ENCODE assay signal across 8 mouse cellular contexts in genomic region chr6:85452411-85452665, GRCm38 (mm10). TPM values are rescaled to one million over a fixed set of nuclear protein-coding genes. Genes with fewer than 3 reads are reported as not detected.
DNase-seq lines count a peak whose midpoint lies in the region; ATAC-seq and TF ChIP-seq lines count a peak whose summit lies in the region.

No protein-coding gene starts in this region.

- no peak for ATAC-seq in hindbrain, embryonic 14.5 days (ENCODE audit: low FRiP score)
- no peak for ATAC-seq in midbrain, embryonic 14.5 days (ENCODE audit: low FRiP score, low TSS enrichment)
- ATAC-seq in megakaryocyte-erythroid progenitor cell, adult 5-6 weeks (replicated peaks; ENCODE audit: low FRiP score, low TSS enrichment, poor library complexity, severe bottlenecking) = no peak

- no peak for TF ChIP-seq CTCF in kidney, adult 2 months (conservative IDR thresholded peaks at IDR 0.05; ENCODE audit: insufficient read depth, insufficient read length, low read depth, low read length)

- peak overlapping the region; percentile 63 for H3K27ac ChIP-seq in kidney, adult 2 months (ENCODE audit: insufficient read depth, low read depth, low read length)
- H3K27ac ChIP-seq in brown adipose tissue, adult 24 weeks (replicated peaks; ENCODE audit: low read depth, low read length) = peak overlapping the region; percentile 68
- H3K27ac ChIP-seq in hindbrain, embryonic 14.5 days = peak overlapping the region; percentile 92
- peak overlapping the region; percentile 92 for H3K27ac ChIP-seq in midbrain, embryonic 14.5 days (replicated peaks; ENCODE audit: low read depth, low read length)

- WGBS in kidney, adult 2 months = under 1% methylated on average over 15 of the region's 15 CpGs
- under 1% methylated on average over 15 of the region's 15 CpGs for WGBS in hindbrain, embryonic 14.5 days
- under 1% methylated on average over 15 of the region's 15 CpGs for WGBS in midbrain, embryonic 14.5 days

- no peaks in the 10 kb centered on the region for H3K9me3 ChIP-seq in hindbrain, embryonic 14.5 days (ENCODE audit: control insufficient read depth, low read length)
- no peaks in the 10 kb centered on the region for H3K9me3 ChIP-seq in midbrain, embryonic 14.5 days (ENCODE audit: control insufficient read depth, low read length)

- peak overlapping the region; percentile 97 for H3K4me2 ChIP-seq in hindbrain, embryonic 14.5 days (replicated peaks)
- H3K4me2 ChIP-seq in midbrain, embryonic 14.5 days (ENCODE audit: low read length) = peak overlapping the region; percentile 83

- H3K36me3 ChIP-seq in kidney, adult 2 months (ENCODE audit: control insufficient read depth, insufficient read depth, low read length) = no peaks in the 10 kb centered on the region
- H3K36me3 ChIP-seq in hindbrain, embryonic 14.5 days (replicated peaks; ENCODE audit: control insufficient read depth, insufficient read depth) = 0 out of 2 replicates have a peak, but pooled peaks cover 7% of the 10 kb centered on the region
- H3K36me3 ChIP-seq in midbrain, embryonic 14.5 days (ENCODE audit: control insufficient read depth, insufficient read depth, low read length) = no peaks in the 10 kb centered on the region

- no peaks in the 10 kb centered on the region for H3K27me3 ChIP-seq in kidney, adult 2 months (replicated peaks; ENCODE audit: control insufficient read depth, insufficient read depth, low read length)
- H3K27me3 ChIP-seq in hindbrain, embryonic 14.5 days (ENCODE audit: control insufficient read depth, insufficient read depth, low read length) = no peaks in the 10 kb centered on the region
- H3K27me3 ChIP-seq in midbrain, embryonic 14.5 days (ENCODE audit: control insufficient read depth, insufficient read depth, low read length) = no peaks in the 10 kb centered on the region

- H3K4me1 ChIP-seq in kidney, adult 2 months (ENCODE audit: control insufficient read depth, insufficient read depth, low read length) = peaks cover 7% of the 10 kb centered on the region
- peaks cover 5% of the 10 kb centered on the region; the same call in 1 of the 2 replicates for H3K4me1 ChIP-seq in brown adipose tissue, adult 24 weeks (ENCODE audit: control insufficient read depth, insufficient read depth, insufficient read length, low read length)
- peaks cover 37% of the 10 kb centered on the region for H3K4me1 ChIP-seq in hindbrain, embryonic 14.5 days (replicated peaks; ENCODE audit: control insufficient read depth, insufficient read depth, low read length)
- peaks cover 24% of the 10 kb centered on the region for H3K4me1 ChIP-seq in midbrain, embryonic 14.5 days (ENCODE audit: control insufficient read depth, insufficient read depth, low read length)

- TF ChIP-seq POLR2A in kidney, adult 2 months (IDR thresholded peaks at IDR 0.05; ENCODE audit: low read depth, low read length) = no peak

- peak overlapping the region; percentile 89 for H3K9ac ChIP-seq in hindbrain, embryonic 14.5 days
- peak overlapping the region; percentile 80 for H3K9ac ChIP-seq in midbrain, embryonic 14.5 days (replicated peaks; ENCODE audit: low read length)

- DNase-seq in kidney, adult 2 months = no peak
- DNase-seq in kidney, postnatal 14 days = no peak
- DNase-seq in hindbrain, embryonic 14.5 days (ENCODE audit: low spot score) = no peak
- DNase-seq in midbrain, embryonic 14.5 days = no peak
- DNase-seq in Muller cell, postnatal 12 days (ENCODE audit: inconsistent ontology term) = no peak
- no peak for DNase-seq in frontal cortex, adult 2 months (ENCODE audit: extremely low spot score in 1 of 2, low spot score in 1 of 2)

- H3K4me3 ChIP-seq in kidney, adult 2 months (ENCODE audit: insufficient read depth, low read depth, low read length) = peak overlapping the region; percentile 92
- peak overlapping the region; percentile 93 for H3K4me3 ChIP-seq in brown adipose tissue, adult 24 weeks (ENCODE audit: insufficient read depth, low read depth, low read length)
- peak overlapping the region; percentile 70 for H3K4me3 ChIP-seq in hindbrain, embryonic 14.5 days (replicated peaks; ENCODE audit: low read length)
- peak overlapping the region; percentile 56 for H3K4me3 ChIP-seq in midbrain, embryonic 14.5 days (replicated peaks; ENCODE audit: low read depth, low read length)

RNA-seq across cellular contexts. Expression of gene Pradc1, which starts 0.6 kb away (rescaled TPM):
- polyA plus RNA-seq in kidney, adult 2 months (2012; rRNA removed) = 23.1 and 27.7 TPM in 2 replicates
- 15.1 and 16.3 TPM in 2 replicates for polyA plus RNA-seq in brown adipose tissue, adult 24 weeks (2012; ENCODE audit: insufficient read depth, insufficient read length, missing spikeins)
- polyA plus RNA-seq in hindbrain, embryonic 14.5 days (2014; fragmentation: Nextera tagmentation; extraction: Ambion mirVana) = 18.0 and 21.5 TPM in 2 replicates
- polyA plus RNA-seq in midbrain, embryonic 14.5 days (2014; fragmentation: Nextera tagmentation; extraction: Ambion mirVana) = 15.0 and 18.5 TPM in 2 replicates
- 33.3 and 35.7 TPM in 2 replicates for polyA plus RNA-seq in frontal cortex, adult 2 months (2012; rRNA removed)
- 34.0 and 38.3 TPM in 2 replicates for total RNA-seq in megakaryocyte-erythroid progenitor cell, adult 5-6 weeks (2014; fragmentation: Nextera tagmentation)
- total RNA-seq in megakaryocyte-erythroid progenitor cell, adult 5-6 weeks (2017) = 15.3 and 19.4 TPM in 2 replicates

RNA-seq across cellular contexts. Expression of gene Cct7, which starts 1.0 kb away (rescaled TPM):
- 104 and 117 TPM in 2 replicates for polyA plus RNA-seq in kidney, adult 2 months (2012; rRNA removed)
- polyA plus RNA-seq in brown adipose tissue, adult 24 weeks (2012; ENCODE audit: insufficient read depth, insufficient read length, missing spikeins) = 85.6 and 142 TPM in 2 replicates
- polyA plus RNA-seq in hindbrain, embryonic 14.5 days (2014; fragmentation: Nextera tagmentation; extraction: Ambion mirVana) = 566 and 602 TPM in 2 replicates
- polyA plus RNA-seq in midbrain, embryonic 14.5 days (2014; fragmentation: Nextera tagmentation; extraction: Ambion mirVana) = 589 and 591 TPM in 2 replicates
- 163 and 180 TPM in 2 replicates for polyA plus RNA-seq in frontal cortex, adult 2 months (2012; rRNA removed)
- total RNA-seq in megakaryocyte-erythroid progenitor cell, adult 5-6 weeks (2014; fragmentation: Nextera tagmentation) = 322 and 323 TPM in 2 replicates
- 456 and 460 TPM in 2 replicates for total RNA-seq in megakaryocyte-erythroid progenitor cell, adult 5-6 weeks (2017)

RNA-seq across cellular contexts. Expression of gene Smyd5, which starts 20.5 kb away (rescaled TPM):
- 16.4 and 18.8 TPM in 2 replicates for polyA plus RNA-seq in kidney, adult 2 months (2012; rRNA removed)
- polyA plus RNA-seq in brown adipose tissue, adult 24 weeks (2012; ENCODE audit: insufficient read depth, insufficient read length, missing spikeins) = 8.3 and 12.7 TPM in 2 replicates
- 58.8 and 62.9 TPM in 2 replicates for polyA plus RNA-seq in hindbrain, embryonic 14.5 days (2014; fragmentation: Nextera tagmentation; extraction: Ambion mirVana)
- polyA plus RNA-seq in midbrain, embryonic 14.5 days (2014; fragmentation: Nextera tagmentation; extraction: Ambion mirVana) = 54.0 and 55.9 TPM in 2 replicates
- 62.9 and 70.6 TPM in 2 replicates for polyA plus RNA-seq in frontal cortex, adult 2 months (2012; rRNA removed)
- total RNA-seq in megakaryocyte-erythroid progenitor cell, adult 5-6 weeks (2014; fragmentation: Nextera tagmentation) = 43.9 and 54.6 TPM in 2 replicates
- 36.8 and 43.6 TPM in 2 replicates for total RNA-seq in megakaryocyte-erythroid progenitor cell, adult 5-6 weeks (2017)

RNA-seq across cellular contexts. Expression of gene Noto, which starts 28.7 kb away (rescaled TPM):
- polyA plus RNA-seq in kidney, adult 2 months (2012; rRNA removed) = not detected in 2 replicates
- polyA plus RNA-seq in brown adipose tissue, adult 24 weeks (2012; ENCODE audit: insufficient read depth, insufficient read length, missing spikeins) = not detected in 2 replicates
- polyA plus RNA-seq in hindbrain, embryonic 14.5 days (2014; fragmentation: Nextera tagmentation; extraction: Ambion mirVana) = not detected in 2 replicates
- polyA plus RNA-seq in midbrain, embryonic 14.5 days (2014; fragmentation: Nextera tagmentation; extraction: Ambion mirVana) = not detected in 2 replicates
- polyA plus RNA-seq in frontal cortex, adult 2 months (2012; rRNA removed) = not detected in 2 replicates
- total RNA-seq in megakaryocyte-erythroid progenitor cell, adult 5-6 weeks (2014; fragmentation: Nextera tagmentation) = not detected in 2 replicates
- total RNA-seq in megakaryocyte-erythroid progenitor cell, adult 5-6 weeks (2017) = not detected in 2 replicates

RNA-seq across cellular contexts. Expression of gene Fbxo41, which starts 50.5 kb away (rescaled TPM):
- polyA plus RNA-seq in kidney, adult 2 months (2012; rRNA removed) = 0.07 and 0.08 TPM in 2 replicates
- not detected in 2 replicates for polyA plus RNA-seq in brown adipose tissue, adult 24 weeks (2012; ENCODE audit: insufficient read depth, insufficient read length, missing spikeins)
- polyA plus RNA-seq in hindbrain, embryonic 14.5 days (2014; fragmentation: Nextera tagmentation; extraction: Ambion mirVana) = 10.3 and 12.7 TPM in 2 replicates
- polyA plus RNA-seq in midbrain, embryonic 14.5 days (2014; fragmentation: Nextera tagmentation; extraction: Ambion mirVana) = 10.1 and 11.4 TPM in 2 replicates
- polyA plus RNA-seq in frontal cortex, adult 2 months (2012; rRNA removed) = 51.0 and 52.0 TPM in 2 replicates
- not detected in 2 replicates for total RNA-seq in megakaryocyte-erythroid progenitor cell, adult 5-6 weeks (2014; fragmentation: Nextera tagmentation)
- total RNA-seq in megakaryocyte-erythroid progenitor cell, adult 5-6 weeks (2017) = not detected in 2 replicates
